Mouse (Mus musculus) stomach, embryonic 16.5 days (tissue): ENCODE results near the gene Fgf11. TPM values are rescaled to one million over a fixed set of nuclear protein-coding genes. Genes with fewer than 3 reads are reported as not detected.

Experiments
- ATAC-seq: fragments of 200-750 bp; cut with Nextera tagmentation; 2 replicates; pipeline ENCODE4 v1.8.0; 2017; ENCODE audit warnings: moderate number of reproducible peaks, moderate TSS enrichment; ENCODE audit not compliant: insufficient read depth, low FRiP score
- H3K27ac ChIP-seq: fragments of 300-500 bp; sonication (generic); 2 replicates; pipeline ENCODE4 v1.5.1; 2014; ENCODE audit warnings: low read length
- H3K27me3 ChIP-seq: fragments of 300-500 bp; sonication (generic); 2 replicates; pipeline ENCODE4 v1.6.1; 2014; ENCODE audit warnings: low read length, control low read depth, mixed read lengths; ENCODE audit not compliant: control insufficient read depth, insufficient read depth
- H3K36me3 ChIP-seq: fragments of 300-500 bp; sonication (generic); 2 replicates; pipeline ENCODE4 v1.6.1; 2014; ENCODE audit warnings: low read length; ENCODE audit not compliant: control insufficient read depth, insufficient read depth
- H3K4me1 ChIP-seq: fragments of 300-500 bp; sonication (generic); 2 replicates; pipeline ENCODE4 v1.6.1; 2014; ENCODE audit warnings: low read length, control low read depth, mixed read lengths; ENCODE audit not compliant: control insufficient read depth, insufficient read depth
- H3K4me2 ChIP-seq: fragments of 300-500 bp; sonication (generic); 2 replicates; pipeline ENCODE4 v1.6.1; 2014; ENCODE audit warnings: low read depth, low read length, mixed read lengths
- H3K4me3 ChIP-seq: fragments of 300-500 bp; sonication (generic); replicated peaks from 2 replicates; pipeline ENCODE4 v1.5.1; 2014; ENCODE audit warnings: mild to moderate bottlenecking, low read length
- H3K9ac ChIP-seq: fragments of 300-500 bp; sonication (generic); 2 replicates; pipeline ENCODE4 v1.6.1; 2014; ENCODE audit warnings: low read length
- H3K9me3 ChIP-seq: fragments of 300-500 bp; sonication (generic); replicated peaks from 2 replicates; pipeline ENCODE4 v1.6.1; 2016; ENCODE audit warnings: low read length, control low read depth; ENCODE audit not compliant: control insufficient read depth
- WGBS: fragments of 180-500 bp; shearing (Covaris S2); extraction: QIAGEN DNeasy Blood & Tissue Kit; methylation state at CpG from one replicate; pipeline ENCODE4 v1.1.7; 2014; 5-methylcytosine and 5-hydroxymethylcytosine counted together
- polyA plus RNA-seq: library from polyadenylated mRNA; unstranded; fragments of >200 nt; fragmentation: Nextera tagmentation; extraction: Ambion mirVana; gene quantifications from 2 replicates; pipeline ENCODE4 v1.2.1, GENCODE M21; 2015

The Fgf11 gene
- polyA plus RNA-seq, result 1.8 and 2.5 TPM in 2 replicates

DNA sequence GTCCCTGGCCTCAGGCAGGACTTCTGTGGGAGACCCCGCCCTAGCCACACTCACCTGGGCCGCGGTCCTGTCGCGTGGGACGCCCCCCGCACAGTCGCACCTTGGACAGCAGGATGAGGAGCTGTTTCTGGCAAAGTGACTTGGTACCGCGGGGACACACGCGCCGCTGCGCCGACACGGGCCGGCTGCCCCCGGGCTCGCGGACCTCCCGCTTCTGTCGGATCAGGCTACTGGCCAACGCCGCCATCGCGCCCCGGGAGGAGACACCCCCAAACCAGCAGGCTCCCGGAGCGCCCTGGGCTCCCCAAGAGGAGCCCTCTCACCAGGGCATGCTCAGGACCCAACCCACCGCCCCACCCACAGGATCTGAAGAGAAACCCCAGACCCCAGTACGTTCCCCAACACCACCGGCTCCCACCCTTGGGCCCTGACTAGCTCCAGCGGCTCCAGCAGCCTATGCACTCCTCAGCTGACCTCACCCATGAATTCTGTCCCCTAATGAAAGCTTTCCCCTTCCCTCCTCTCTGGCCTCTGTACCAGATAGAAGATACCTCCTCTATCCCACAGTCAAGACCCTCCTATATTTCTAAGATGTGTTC, at the start of gene Fgf11:
TSS of gene Fgf11 (minus strand) at position 479 of the 599 bp plus-strand sequence.
- H3K4me2 ChIP-seq, result peak within 1 kb of the TSS; percentile 99
- H3K27ac ChIP-seq, result peak within 1 kb of the TSS; percentile 47; the same call in 1 of the 2 replicates
- peak within 1 kb of the TSS; percentile 83 for H3K9ac ChIP-seq
- H3K4me1 ChIP-seq, result peaks cover 58% of the 10 kb centered on the region
- H3K27me3 ChIP-seq, result peaks cover 12% of the 10 kb centered on the region
- H3K36me3 ChIP-seq, result no peaks in the 10 kb centered on the region
- no peaks in the 10 kb centered on the region for H3K9me3 ChIP-seq
- WGBS, result under 1% methylated on average over 28 of the region's 33 CpGs
- ATAC-seq, result no peak
- peak within 1 kb of the TSS; percentile 72 for H3K4me3 ChIP-seq

DNA sequence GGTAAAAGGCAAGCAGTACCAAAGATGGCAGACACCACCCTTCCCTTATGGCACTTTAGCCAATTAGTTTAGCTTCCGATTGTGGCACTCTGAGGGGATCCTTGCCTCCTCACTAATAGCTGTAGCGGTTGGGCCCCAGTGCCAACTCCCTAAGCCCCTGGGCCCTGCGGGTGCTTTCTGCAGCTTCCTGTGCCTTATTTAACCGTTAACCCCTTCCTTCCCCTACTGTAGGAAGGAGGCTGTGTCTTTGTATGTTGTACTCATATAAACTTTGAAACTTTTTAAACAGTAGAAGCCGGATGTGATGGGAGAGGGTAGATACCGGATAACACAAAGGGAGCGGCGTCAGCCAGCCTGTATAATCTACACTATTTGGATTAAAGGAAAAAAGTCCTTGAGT, 49.1 kb upstream of the Fgf11 start:
- no peak overlapping the region for H3K4me2 ChIP-seq
- H3K4me1 ChIP-seq, result peaks cover 10% of the 10 kb centered on the region
- WGBS, result 69% methylated on average over 8 of the region's 8 CpGs
- no peak overlapping the region for H3K27ac ChIP-seq
- no peak for ATAC-seq
- H3K9ac ChIP-seq, result no peak overlapping the region
- no peak overlapping the region for H3K4me3 ChIP-seq
- no peaks in the 10 kb centered on the region for H3K27me3 ChIP-seq
- H3K9me3 ChIP-seq, result no peaks in the 10 kb centered on the region
- H3K36me3 ChIP-seq, result 0 out of 2 replicates have a peak, but pooled peaks cover 9% of the 10 kb centered on the region

DNA sequence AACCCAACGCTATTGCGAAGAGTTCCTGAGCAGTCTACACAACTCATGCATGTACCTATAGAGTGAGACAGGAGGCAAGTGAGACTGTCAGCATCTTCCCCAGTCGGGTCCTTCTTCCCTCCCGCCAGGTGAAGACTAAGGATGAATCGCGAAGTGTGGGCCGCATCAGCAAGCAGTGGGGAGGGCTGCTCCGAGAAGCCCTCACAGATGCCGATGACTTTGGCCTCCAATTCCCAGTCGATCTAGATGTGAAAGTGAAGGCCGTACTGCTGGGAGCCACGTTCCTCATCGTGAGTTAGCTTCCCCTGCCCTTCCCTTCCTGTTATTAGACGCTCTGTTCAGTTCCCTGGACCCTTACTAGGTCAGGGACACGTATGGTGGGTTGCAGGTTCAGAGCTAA, 48.2 kb upstream of the Fgf11 start:
- 94% methylated on average over 15 of the region's 15 CpGs for WGBS
- H3K4me3 ChIP-seq, result no peak overlapping the region
- H3K4me1 ChIP-seq, result peaks cover 16% of the 10 kb centered on the region
- H3K4me2 ChIP-seq, result no peak overlapping the region
- no peak for ATAC-seq
- H3K27ac ChIP-seq, result no peak overlapping the region; the same call in 1 of the 2 replicates
- H3K9ac ChIP-seq, result no peak overlapping the region
- no peaks in the 10 kb centered on the region for H3K9me3 ChIP-seq
- 0 out of 2 replicates have a peak, but pooled peaks cover 9% of the 10 kb centered on the region for H3K36me3 ChIP-seq
- no peaks in the 10 kb centered on the region for H3K27me3 ChIP-seq

DNA sequence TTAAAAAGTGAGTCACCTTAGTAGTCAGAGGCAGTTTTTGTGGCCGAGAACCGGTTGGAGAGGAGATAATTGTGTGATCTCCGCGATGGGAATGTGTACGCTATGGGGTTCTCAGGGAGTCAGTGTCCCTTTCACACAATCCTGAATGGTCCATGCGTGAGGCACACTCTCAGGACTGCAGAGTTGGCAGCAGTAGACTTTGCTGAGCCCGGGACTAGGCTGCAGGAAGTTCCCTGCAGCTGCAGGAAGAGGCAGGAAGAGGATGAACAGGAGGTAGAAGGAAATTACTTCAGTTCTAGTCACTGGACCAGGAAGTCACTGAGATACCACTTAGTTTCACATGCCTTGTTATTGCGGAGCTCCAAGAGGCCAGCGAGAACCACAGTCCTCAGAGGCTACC, 47.5 kb upstream of the Fgf11 start:
- Histone ChIP-seq H3K4me2 (no peak overlapping the region), H3K4me3 (no peak overlapping the region), H3K4me1 (peaks cover 16% of the 10 kb centered on the region), H3K36me3 (0 out of 2 replicates have a peak, but pooled peaks cover 9% of the 10 kb centered on the region), H3K9ac (no peak overlapping the region), H3K27me3 (no peaks in the 10 kb centered on the region), H3K27ac (peak overlapping the region; percentile 36; the same call in 1 of the 2 replicates), H3K9me3 (no peaks in the 10 kb centered on the region)
- WGBS, result 79% methylated on average over 9 of the region's 9 CpGs
- no peak for ATAC-seq

DNA sequence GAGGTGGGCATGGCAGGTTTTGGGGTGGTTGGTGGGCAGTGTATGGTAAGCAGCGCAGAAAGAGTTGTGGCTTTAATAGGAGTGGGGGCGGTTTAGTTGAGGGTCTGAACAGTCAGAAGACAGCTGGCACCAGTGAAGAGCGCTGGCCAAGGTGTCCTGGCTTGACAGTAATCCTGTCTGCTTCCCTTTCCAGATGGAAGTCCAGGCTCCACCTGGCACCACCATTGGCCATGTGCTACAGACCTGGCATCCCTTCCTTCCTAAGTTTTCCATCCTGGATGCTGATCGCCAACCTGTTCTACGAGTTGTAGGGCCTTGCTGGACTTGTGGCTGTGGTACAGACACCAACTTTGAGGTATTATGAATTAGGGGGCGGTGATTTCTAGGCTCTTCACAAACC, 46.4 kb upstream of the Fgf11 start:
- Histone ChIP-seq H3K9ac (no peak overlapping the region; the same call in 1 of the 2 replicates), H3K4me3 (peak overlapping the region; percentile 64; the same call in 1 of the 2 replicates), H3K9me3 (no peaks in the 10 kb centered on the region), H3K36me3 (0 out of 2 replicates have a peak, but pooled peaks cover 9% of the 10 kb centered on the region), H3K4me2 (peak overlapping the region; percentile 84), H3K4me1 (peaks cover 16% of the 10 kb centered on the region), H3K27ac (no peak overlapping the region), H3K27me3 (no peaks in the 10 kb centered on the region)
- no peak for ATAC-seq
- WGBS, result 90% methylated on average over 6 of the region's 6 CpGs

DNA sequence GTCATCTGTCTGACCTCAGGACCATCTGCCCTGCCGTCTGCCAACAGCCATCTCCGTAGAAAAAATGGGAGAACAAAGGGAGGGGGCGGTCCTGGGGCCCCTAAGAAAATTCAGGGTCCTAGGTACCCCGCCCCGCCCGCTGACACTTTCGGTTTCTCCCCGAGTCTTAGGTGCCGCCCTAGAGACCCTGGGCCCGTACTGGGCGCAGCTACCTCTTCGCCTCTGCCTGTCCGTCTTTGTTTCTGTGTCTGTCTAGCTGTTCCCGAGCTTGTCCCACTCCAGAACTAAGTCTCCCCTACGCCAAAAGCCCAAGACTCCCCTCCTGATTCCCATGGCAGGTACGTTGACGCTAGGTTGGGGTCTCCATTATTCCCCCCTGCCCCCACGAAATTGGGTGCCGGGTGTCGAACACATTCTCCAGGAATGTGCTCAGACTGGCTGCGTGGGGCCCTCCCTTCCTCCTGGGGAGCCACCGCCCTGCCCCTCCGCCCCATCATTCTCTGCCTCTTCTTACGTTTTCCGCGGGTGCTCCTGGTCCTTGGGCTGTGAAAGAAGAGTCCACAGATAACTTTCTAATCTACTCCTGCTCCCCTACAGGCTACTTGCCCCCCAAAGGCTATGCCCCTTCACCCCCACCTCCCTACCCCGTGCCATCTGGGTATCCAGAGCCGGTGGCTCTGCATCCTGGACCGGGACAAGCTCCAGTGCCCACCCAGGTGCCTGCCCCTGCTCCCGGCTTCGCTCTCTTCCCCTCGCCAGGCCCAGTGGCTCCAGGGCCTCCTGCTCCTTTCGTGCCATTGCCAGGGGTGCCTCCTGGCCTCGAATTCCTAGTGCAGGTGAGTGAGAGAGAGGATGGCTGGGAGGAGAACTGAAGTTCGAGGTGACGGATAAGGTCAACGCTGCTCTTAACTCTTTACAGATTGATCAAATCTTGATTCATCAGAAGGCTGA, 45.4 kb upstream of the Fgf11 start:
- ATAC-seq, result peak; percentile 63
- Histone ChIP-seq H3K27me3 (no peaks in the 10 kb centered on the region), H3K9ac (peak overlapping the region; percentile 83), H3K4me2 (peak overlapping the region; percentile 84), H3K27ac (peak overlapping the region; percentile 95), H3K9me3 (no peaks in the 10 kb centered on the region), H3K4me1 (peaks cover 16% of the 10 kb centered on the region), H3K36me3 (0 out of 2 replicates have a peak, but pooled peaks cover 9% of the 10 kb centered on the region), H3K4me3 (peak overlapping the region; percentile 64)
- WGBS, result 8% methylated on average over 37 of the region's 37 CpGs

DNA sequence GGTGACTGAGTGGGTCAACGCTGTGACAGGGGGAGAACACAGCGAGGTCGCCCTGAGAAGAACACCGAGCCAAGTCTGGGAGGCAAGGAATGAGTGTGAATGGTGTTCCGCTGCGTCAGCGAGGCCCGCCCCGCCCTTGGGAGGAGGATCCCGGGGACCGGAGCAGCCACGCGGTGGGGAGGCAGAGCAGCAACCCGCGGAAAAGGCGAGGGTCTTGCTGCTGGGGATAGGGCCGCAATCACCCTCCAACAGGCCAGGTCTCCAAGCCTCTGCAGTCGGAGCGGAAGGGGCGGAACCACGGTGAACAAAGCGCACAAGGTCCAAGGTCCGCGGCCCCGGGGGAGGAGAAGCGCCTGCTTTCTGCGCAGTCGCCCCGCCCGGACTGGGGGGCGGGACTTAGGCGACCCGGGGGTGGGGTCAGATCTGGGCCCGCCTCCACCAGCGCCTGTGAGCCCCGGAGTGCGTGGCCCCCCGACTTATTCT, 44.6 kb upstream of the Fgf11 start, which contains the start of gene Plscr3:
TSS of gene Plscr3 (plus strand) at position 179 of the 483 bp plus-strand sequence.
- peak within 1 kb of the TSS; percentile 64 for H3K4me3 ChIP-seq
- H3K27me3 ChIP-seq, result no peaks in the 10 kb centered on the region
- H3K4me2 ChIP-seq, result peak within 1 kb of the TSS; percentile 84
- H3K27ac ChIP-seq, result peak within 1 kb of the TSS; percentile 95
- 0 out of 2 replicates have a peak, but pooled peaks cover 2% of the 10 kb centered on the region for H3K36me3 ChIP-seq
- under 1% methylated on average over 38 of the region's 38 CpGs for WGBS
- H3K9me3 ChIP-seq, result no peaks in the 10 kb centered on the region
- H3K4me1 ChIP-seq, result peaks cover 16% of the 10 kb centered on the region
- H3K9ac ChIP-seq, result peak within 1 kb of the TSS; percentile 83
- ATAC-seq, result peak; percentile 94

DNA sequence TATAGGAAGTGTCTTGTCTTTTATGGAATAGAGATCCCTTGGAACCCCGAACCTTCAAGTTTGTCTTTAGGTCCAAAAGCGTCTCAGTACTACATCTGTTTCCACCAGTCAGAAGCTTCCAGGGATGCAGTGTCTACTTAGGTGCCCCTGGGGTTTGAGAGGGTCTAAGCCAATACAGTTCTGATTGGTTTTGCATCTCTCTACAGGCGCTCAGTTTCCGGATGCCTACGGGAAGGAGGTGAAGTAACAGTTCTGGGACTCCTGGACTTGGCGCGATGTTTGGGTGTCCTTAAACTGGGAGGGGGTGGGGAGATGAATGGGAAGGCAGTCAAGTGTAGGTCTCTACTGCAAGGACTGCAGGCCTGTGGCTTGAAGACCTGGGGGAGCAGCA, 37.1 kb upstream of the Fgf11 start:
- no peak for ATAC-seq

More for the DNA sequence above, 37.1 kb upstream of the Fgf11 start:
- no peaks in the 10 kb centered on the region for H3K9me3 ChIP-seq
- peak overlapping the region; percentile 89 for H3K4me2 ChIP-seq
- peak overlapping the region; percentile 66 for H3K4me3 ChIP-seq
- H3K27ac ChIP-seq, result peak overlapping the region; percentile 84
- H3K27me3 ChIP-seq, result no peaks in the 10 kb centered on the region
- WGBS, result under 1% methylated on average over 7 of the region's 7 CpGs
- peak overlapping the region; percentile 82 for H3K9ac ChIP-seq
- peaks cover 29% of the 10 kb centered on the region for H3K4me1 ChIP-seq
- no peaks in the 10 kb centered on the region for H3K36me3 ChIP-seq
